In the genomic region with DNA sequence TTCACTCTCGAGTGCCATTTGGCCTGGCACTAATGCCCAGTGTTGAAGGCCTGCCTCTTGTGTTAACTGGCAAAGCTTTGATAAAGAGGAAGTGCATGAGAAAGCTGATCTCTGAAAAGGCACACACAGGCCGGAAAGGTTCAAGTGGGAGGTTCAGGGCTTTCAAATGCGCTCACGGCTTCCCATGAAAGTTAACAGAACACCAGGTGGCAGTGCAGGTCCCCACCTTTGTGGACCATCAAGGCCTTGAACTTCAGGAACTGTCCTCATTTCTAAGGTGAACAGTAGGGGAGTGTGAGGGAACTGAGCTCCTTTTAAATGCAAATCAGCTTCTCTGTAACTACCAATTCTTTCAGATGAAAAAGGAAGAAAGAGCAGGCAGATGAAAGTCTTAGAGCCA, we compare ENCODE assay signal across 15 mouse cellular contexts.
DNase-seq lines count a peak whose midpoint lies in the region; ATAC-seq and TF ChIP-seq lines count a peak whose summit lies in the region.
"Had no signal": no experiment of that assay in that cellular context is flagged by ENCODE, and none has a peak within 500 bp of the region (broad histone marks: within the 10 kb centered on the region; RNA-seq: fewer than 3 reads in every experiment).

No protein-coding gene starts in this region.

- H3K4me3 ChIP-seq in stomach, postnatal 0 days (ENCODE audit: low read depth, low read length): no peak overlapping the region
- H3K4me3 ChIP-seq: erythroblast, embryonic 14.5 days; heart, embryonic 10.5 days; hindbrain, embryonic 12.5 days had no signal

- WGBS in stomach, postnatal 0 days: 46% methylated on average over 4 of the region's 4 CpGs

- H3K36me3 ChIP-seq in stomach, postnatal 0 days (ENCODE audit: control insufficient read depth, insufficient read depth, low read length): no peaks in the 10 kb centered on the region
- H3K36me3 ChIP-seq: heart, embryonic 10.5 days; hindbrain, embryonic 12.5 days had no signal

- H3K27me3 ChIP-seq in stomach, postnatal 0 days (ENCODE audit: control insufficient read depth, insufficient read depth, low read length): no peaks in the 10 kb centered on the region
- H3K27me3 ChIP-seq: hindbrain, embryonic 12.5 days had no signal

- no peaks in the 10 kb centered on the region for H3K9me3 ChIP-seq in stomach, postnatal 0 days (ENCODE audit: control insufficient read depth, low read length)
- H3K9me3 ChIP-seq: heart, embryonic 10.5 days; hindbrain, embryonic 12.5 days had no signal

- no peak overlapping the region for H3K27ac ChIP-seq in stomach, postnatal 0 days (replicated peaks)
- H3K27ac ChIP-seq: heart, embryonic 10.5 days; hindbrain, embryonic 12.5 days had no signal

- no peak overlapping the region for H3K9ac ChIP-seq in stomach, postnatal 0 days (ENCODE audit: low read length)
- H3K9ac ChIP-seq: hindbrain, embryonic 12.5 days had no signal

- peak; percentile 32 to 33 for DNase-seq in cerebellum, postnatal 10 days
- DNase-seq in cerebellum, postnatal 4 days (ENCODE audit: low spot score in 2 of 2): no peak
- peak; percentile 17 for DNase-seq in heart, postnatal 4 days
- DNase-seq in heart, adult 9 months (ENCODE audit: low spot score in 2 of 2): no peak
- DNase-seq in retina, embryonic 14.5 days (ENCODE audit: low spot score): peak; percentile 13
- DNase-seq in retina, postnatal 1 day: no peak
- DNase-seq in stomach, postnatal 0 days (ENCODE audit: low spot score): no peak
- DNase-seq in spleen, postnatal 36 days (ENCODE audit: low spot score in 2 of 2): no peak
- DNase-seq: cerebellum, postnatal 25 days; kidney, adult 11 months; right cerebral cortex, postnatal 25 days; thymus, postnatal 25 days had no signal

- no peaks in the 10 kb centered on the region for H3K4me1 ChIP-seq in stomach, postnatal 0 days (replicated peaks; ENCODE audit: control insufficient read depth, insufficient read depth)
- H3K4me1 ChIP-seq: hindbrain, embryonic 12.5 days had no signal

- no peak for TF ChIP-seq EP300 in stomach, postnatal 0 days (optimal IDR thresholded peaks at IDR 0.05)

- no peak overlapping the region for H3K4me2 ChIP-seq in stomach, postnatal 0 days (replicated peaks; ENCODE audit: low read depth)
- H3K4me2 ChIP-seq: hindbrain, embryonic 12.5 days had no signal

- ATAC-seq in stomach, postnatal 0 days (ENCODE audit: low FRiP score, low TSS enrichment): no peak

- peak; percentile 33; the same call in 1 of the 2 replicates for TF ChIP-seq CTCF in stomach, postnatal 0 days (IDR thresholded peaks at IDR 0.05; ENCODE audit: low read depth)

Comparison
In these comparisons a context has a peak if more than half of its experiments do, and no peak if none do; other contexts are left out.
1. DNase-seq: peak in cerebellum, postnatal 10 days (2 of 2), heart, postnatal 4 days (single experiment) and retina, embryonic 14.5 days (single experiment); none in cerebellum, postnatal 4 days (0 of 2), heart, adult 9 months (0 of 2), retina, postnatal 1 day (single experiment), stomach, postnatal 0 days (single experiment) and spleen, postnatal 36 days (0 of 2).